Mouse (Mus musculus): ENCODE results near the gene Cpsf3. TPM values are rescaled to one million over a fixed set of nuclear protein-coding genes. Genes with fewer than 3 reads are reported as not detected.

Gene Cpsf3
- total RNA-seq, 2 experiments from 2014 or later, result 51.0 to 55.8 TPM

DNA sequence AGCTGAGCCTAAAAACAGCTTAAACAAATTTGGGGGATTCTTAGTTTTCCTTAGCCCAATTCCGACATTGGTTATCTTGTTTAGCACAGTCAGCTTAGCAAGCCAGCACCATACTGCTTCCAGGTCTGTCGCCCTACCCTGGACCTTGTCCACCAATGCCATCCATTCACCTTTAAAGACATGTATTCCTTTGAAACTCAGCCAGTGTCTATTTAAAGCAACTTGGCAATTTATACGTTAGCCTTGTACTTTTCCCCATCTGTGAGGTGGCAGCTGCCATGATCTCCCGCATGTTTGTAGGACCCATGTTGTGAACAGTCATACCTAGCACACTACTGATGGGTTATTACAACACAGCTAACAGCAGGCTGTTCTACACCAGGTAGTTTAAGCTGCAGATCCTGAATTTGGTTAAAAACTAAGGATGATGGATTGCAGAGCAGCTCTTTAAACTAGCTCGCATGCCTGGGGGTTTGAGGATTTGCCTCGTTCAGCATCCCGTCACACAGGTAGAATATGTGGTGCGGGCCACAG is 17.0 kb upstream of the Cpsf3 start:
- no peak for DNase-seq (ENCODE audit: low spot score in 2 of 2)

DNA sequence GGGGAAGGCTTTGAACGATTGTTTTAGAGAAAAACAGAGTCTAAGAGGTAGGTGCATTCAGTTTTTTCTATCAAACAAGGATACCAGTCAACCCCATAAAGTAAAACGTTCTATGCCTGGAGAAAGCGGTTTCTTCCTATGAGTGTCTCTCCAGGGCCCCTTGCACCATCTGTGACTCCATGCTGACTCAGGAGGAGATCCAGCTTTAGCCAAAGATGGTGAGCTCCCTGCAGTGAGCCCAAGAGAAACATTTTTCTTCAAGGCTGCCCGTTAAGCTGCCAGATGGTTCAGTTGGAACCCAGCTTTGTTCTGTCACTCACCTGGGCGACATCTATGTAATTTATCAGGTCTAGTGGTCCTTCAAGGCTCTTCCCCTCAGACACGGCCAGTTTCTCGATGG is 10.7 kb upstream of the Cpsf3 start:
- Histone ChIP-seq H3K27ac (no peak overlapping the region), H3K4me3 (no peak overlapping the region)
- no peak for TF ChIP-seq CTCF (conservative IDR thresholded peaks at IDR 0.05)
- no peak for DNase-seq (ENCODE audit: low spot score in 2 of 2)

More for the DNA sequence above, 17.0 kb upstream of the Cpsf3 start:
- Histone ChIP-seq H3K27ac (no peak overlapping the region), H3K4me3 (no peak overlapping the region)
- TF ChIP-seq CTCF (conservative IDR thresholded peaks at IDR 0.05), result no peak

- peak overlapping the region; percentile 48; the same call in 1 of the 2 replicates for H3K27ac ChIP-seq
- TF ChIP-seq CTCF (conservative IDR thresholded peaks at IDR 0.05), result no peak
- peak in 1 of 2 experiments; percentile 69 for DNase-seq (ENCODE audit: low spot score in 2 of 2)
- H3K4me3 ChIP-seq, result no peak overlapping the region
These were observed 7.8 kb upstream of the Cpsf3 start for GRCm38 (mm10) chr12:21277352-21277864.

GRCm38 (mm10) chr12:21285508-21286242 is 484 bp downstream of the Cpsf3 start:
- Histone ChIP-seq H3K27ac (peak overlapping the region; percentile 93), H3K4me3 (peak overlapping the region; percentile 80)
- 0 out of 2 replicates have a peak, but pooled peaks have one; percentile 10 for TF ChIP-seq CTCF (conservative IDR thresholded peaks at IDR 0.05)
- DNase-seq (ENCODE audit: low spot score in 2 of 2), result no peak

GRCm38 (mm10) chr12:21286243-21286622 is 1.0 kb downstream of the Cpsf3 start, which contains the start of gene Itgb1bp1:
Gene Itgb1bp1, minus strand, starts transcription at chr12:21286284.
- no peak for TF ChIP-seq CTCF (conservative IDR thresholded peaks at IDR 0.05)
- DNase-seq (ENCODE audit: low spot score in 2 of 2), result peak; percentile 98 to 100
- H3K27ac ChIP-seq, result peak within 1 kb of the TSS; percentile 93
- peak within 1 kb of the TSS; percentile 80 for H3K4me3 ChIP-seq

GRCm38 (mm10) chr12:21286712-21287650 is 1.8 kb downstream of the Cpsf3 start:
- H3K4me3 ChIP-seq, result peak overlapping the region; percentile 80
- TF ChIP-seq CTCF (conservative IDR thresholded peaks at IDR 0.05), result no peak
- no peak for DNase-seq (ENCODE audit: low spot score in 2 of 2)
- H3K27ac ChIP-seq, result peak overlapping the region; percentile 93

DNA sequence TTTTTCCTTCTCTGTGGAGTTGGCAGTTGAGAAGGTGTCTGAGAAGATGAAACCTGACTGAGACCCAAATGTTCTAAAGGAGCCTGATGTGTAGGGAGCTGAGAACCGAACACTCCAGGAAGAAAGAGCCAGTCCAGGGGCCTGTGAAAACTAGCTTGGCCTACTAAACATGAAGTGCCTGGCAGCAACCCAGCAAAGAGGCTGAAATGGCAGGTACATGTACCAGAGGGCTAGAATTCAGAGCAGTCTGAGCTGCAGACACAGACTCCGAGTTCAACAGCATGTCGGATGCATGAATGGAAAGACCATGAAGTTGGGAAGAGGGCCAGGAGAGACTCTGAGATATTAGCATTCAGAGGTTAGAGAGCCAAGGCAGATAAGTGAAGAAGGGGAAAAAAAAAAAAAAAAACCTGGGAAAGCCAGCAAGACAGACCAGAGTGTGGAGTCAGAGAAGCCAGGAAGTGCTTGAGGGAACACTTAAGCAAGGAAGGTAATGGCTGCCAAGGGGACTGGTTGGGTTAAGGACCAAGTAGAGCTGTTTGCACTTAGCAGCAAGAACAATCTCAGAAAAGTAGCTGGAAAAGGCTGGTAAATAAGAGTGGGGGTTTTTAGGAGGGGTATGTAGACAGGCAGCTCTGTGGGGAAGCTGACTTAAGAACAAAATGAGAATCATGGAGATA is 3.7 kb downstream of the Cpsf3 start:
- H3K27ac ChIP-seq, result no peak overlapping the region
- no peak for DNase-seq (ENCODE audit: low spot score in 2 of 2)
- no peak for TF ChIP-seq CTCF (conservative IDR thresholded peaks at IDR 0.05)
- no peak overlapping the region for H3K4me3 ChIP-seq

DNA sequence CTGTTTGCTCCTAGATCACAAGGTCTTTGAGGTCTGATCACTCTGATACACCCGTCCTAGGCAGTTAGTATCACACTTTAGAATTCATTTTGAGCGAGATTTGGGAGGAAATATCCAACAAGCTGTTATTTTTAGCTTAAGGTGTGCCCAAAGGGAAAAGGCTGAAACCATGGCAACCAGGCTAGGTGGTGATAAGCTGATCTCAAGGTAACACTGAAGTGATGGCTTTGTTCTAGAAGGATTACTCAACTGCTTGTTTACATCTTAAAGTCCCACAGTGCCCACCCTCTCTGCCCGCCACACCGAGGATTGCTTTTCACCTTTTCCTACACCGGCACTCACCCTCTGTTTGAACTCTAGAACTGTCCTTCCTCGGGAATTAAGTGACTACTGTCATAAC is 4.5 kb downstream of the Cpsf3 start:
- no peak overlapping the region for H3K4me3 ChIP-seq
- TF ChIP-seq CTCF (conservative IDR thresholded peaks at IDR 0.05), result no peak
- DNase-seq (ENCODE audit: low spot score in 2 of 2), result no peak
- H3K27ac ChIP-seq, result no peak overlapping the region

DNA sequence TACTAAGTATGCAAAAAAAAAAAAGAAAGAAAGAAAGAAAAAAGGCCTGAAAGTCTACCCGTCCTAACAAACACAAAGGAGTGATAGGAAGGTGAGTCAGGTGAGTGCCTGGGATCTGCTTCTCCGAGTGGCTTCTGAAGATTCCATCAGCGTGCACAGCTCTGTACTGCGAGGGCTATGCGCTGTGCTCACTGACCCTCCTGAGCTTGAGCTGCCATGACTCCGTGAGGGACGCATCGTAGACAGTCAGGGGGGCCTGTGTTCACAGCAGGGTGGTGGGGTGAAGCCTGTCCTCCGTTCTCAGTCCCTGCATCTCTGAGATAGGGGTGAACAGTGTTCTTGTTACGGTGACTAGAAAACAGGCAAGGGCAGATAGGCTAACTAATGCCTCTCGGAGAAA is 13.7 kb downstream of the Cpsf3 start:
- DNase-seq (ENCODE audit: low spot score in 2 of 2), result no peak
- no peak for TF ChIP-seq CTCF (conservative IDR thresholded peaks at IDR 0.05)
- Histone ChIP-seq H3K27ac (no peak overlapping the region), H3K4me3 (no peak overlapping the region)

GRCm38 (mm10) chr12:21301324-21301723 is 16.1 kb downstream of the Cpsf3 start:
- Histone ChIP-seq H3K4me3 (no peak overlapping the region), H3K27ac (no peak overlapping the region)
- DNase-seq (ENCODE audit: low spot score in 2 of 2), result no peak
- TF ChIP-seq CTCF (conservative IDR thresholded peaks at IDR 0.05), result no peak

DNA sequence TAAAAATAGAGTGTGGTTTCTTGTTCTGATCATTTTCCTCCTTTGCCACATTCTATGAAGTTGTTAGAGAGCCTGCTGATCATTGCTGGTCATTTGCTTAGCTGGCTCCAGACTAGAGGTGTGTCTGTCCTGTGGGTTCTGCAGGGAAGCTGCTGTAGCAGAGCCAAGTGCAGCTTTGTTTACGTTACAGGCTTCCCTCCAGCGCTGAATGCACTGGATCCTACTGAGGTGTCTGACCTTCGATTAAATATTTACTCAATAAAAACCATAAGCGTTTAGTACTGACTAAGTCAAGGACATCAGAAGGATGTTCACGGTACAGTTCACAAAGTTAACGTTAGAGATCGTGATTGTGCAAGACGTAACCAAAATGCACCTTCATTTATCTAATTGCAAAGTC is 16.7 kb downstream of the Cpsf3 start:
- Histone ChIP-seq H3K27ac (no peak overlapping the region), H3K4me3 (no peak overlapping the region)
- TF ChIP-seq CTCF (conservative IDR thresholded peaks at IDR 0.05), result no peak
- no peak for DNase-seq (ENCODE audit: low spot score in 2 of 2)

- no peak for DNase-seq (ENCODE audit: low spot score in 2 of 2)
- TF ChIP-seq CTCF (conservative IDR thresholded peaks at IDR 0.05), result no peak
- Histone ChIP-seq H3K27ac (no peak overlapping the region), H3K4me3 (no peak overlapping the region)
These were observed 17.2 kb downstream of the Cpsf3 start for GRCm38 (mm10) chr12:21302361-21302783.

Measured in layer of hippocampus, adult 2 months (tissue).